9 mouse cellular contexts compared by ENCODE assay signal in genomic region chr4:106855771-106856170, GRCm38 (mm10). TPM values are rescaled to one million over a fixed set of nuclear protein-coding genes. Genes with fewer than 3 reads are reported as not detected.
DNase-seq lines count a peak whose midpoint lies in the region; ATAC-seq and TF ChIP-seq lines count a peak whose summit lies in the region.
"Had no signal": no experiment of that assay in that cellular context is flagged by ENCODE, and none has a peak within 500 bp of the region (broad histone marks: within the 10 kb centered on the region; RNA-seq: fewer than 3 reads in every experiment).

No protein-coding gene starts in this region.

- no peak overlapping the region for H3K4me3 ChIP-seq in heart, embryonic 11.5 days (ENCODE audit: low read depth, low read length)
- H3K4me3 ChIP-seq in stomach, embryonic 15.5 days (replicated peaks): no peak overlapping the region
- no peak overlapping the region for H3K4me3 ChIP-seq in stomach, postnatal 0 days (ENCODE audit: low read depth, low read length)
- no peak overlapping the region for H3K4me3 ChIP-seq in limb, embryonic 11.5 days (ENCODE audit: low read depth, low read length)

- no peak overlapping the region for H3K9ac ChIP-seq in heart, embryonic 11.5 days (ENCODE audit: low read depth, low read length)
- H3K9ac ChIP-seq in stomach, embryonic 15.5 days: no peak overlapping the region
- H3K9ac ChIP-seq in stomach, postnatal 0 days (ENCODE audit: low read length): no peak overlapping the region
- peak overlapping the region; percentile 23; the same call in 1 of the 2 replicates for H3K9ac ChIP-seq in limb, embryonic 11.5 days (ENCODE audit: low read length)

- no peak for TF ChIP-seq EP300 in stomach, postnatal 0 days (optimal IDR thresholded peaks at IDR 0.05)

- peaks cover 29% of the 10 kb centered on the region for H3K4me1 ChIP-seq in heart, embryonic 11.5 days (ENCODE audit: control insufficient read depth, insufficient read depth, low read length)
- H3K4me1 ChIP-seq in stomach, embryonic 15.5 days: peaks cover 30% of the 10 kb centered on the region
- no peaks in the 10 kb centered on the region; the same call in 1 of the 2 replicates for H3K4me1 ChIP-seq in stomach, postnatal 0 days (replicated peaks; ENCODE audit: control insufficient read depth, insufficient read depth)
- H3K4me1 ChIP-seq in limb, embryonic 11.5 days (ENCODE audit: control insufficient read depth, insufficient read depth, low read length): peaks cover 39% of the 10 kb centered on the region

- TF ChIP-seq CTCF in stomach, postnatal 0 days (IDR thresholded peaks at IDR 0.05; ENCODE audit: low read depth): no peak

- ATAC-seq in heart, embryonic 11.5 days (replicated peaks; ENCODE audit: insufficient number of reproducible peaks, low FRiP score, low TSS enrichment): no peak
- ATAC-seq in stomach, embryonic 15.5 days (ENCODE audit: insufficient read depth, low FRiP score, low read depth): no peak
- ATAC-seq in stomach, postnatal 0 days (ENCODE audit: low FRiP score, low TSS enrichment): no peak
- ATAC-seq in limb, embryonic 11.5 days (ENCODE audit: insufficient number of reproducible peaks, low FRiP score, low TSS enrichment, low read depth): no peak
- no peak for ATAC-seq in cerebellum, adult (ENCODE audit: insufficient number of reproducible peaks, low FRiP score, low TSS enrichment)

- peak overlapping the region; percentile 1 for H3K4me2 ChIP-seq in heart, embryonic 11.5 days
- H3K4me2 ChIP-seq in stomach, embryonic 15.5 days: peak overlapping the region; percentile 16; the same call in 1 of the 2 replicates
- no peak overlapping the region for H3K4me2 ChIP-seq in stomach, postnatal 0 days (replicated peaks; ENCODE audit: low read depth)
- H3K4me2 ChIP-seq in limb, embryonic 11.5 days (ENCODE audit: low read depth, severe bottlenecking): peak overlapping the region; percentile 33; the same call in 1 of the 2 replicates

- no peaks in the 10 kb centered on the region for H3K36me3 ChIP-seq in heart, embryonic 11.5 days (ENCODE audit: control insufficient read depth, insufficient read depth, low read length)
- no peaks in the 10 kb centered on the region for H3K36me3 ChIP-seq in stomach, embryonic 15.5 days
- no peaks in the 10 kb centered on the region for H3K36me3 ChIP-seq in stomach, postnatal 0 days (ENCODE audit: control insufficient read depth, insufficient read depth, low read length)
- H3K36me3 ChIP-seq in limb, embryonic 11.5 days (ENCODE audit: control insufficient read depth, insufficient read depth, low read length): no peaks in the 10 kb centered on the region

- no peaks in the 10 kb centered on the region for H3K9me3 ChIP-seq in heart, embryonic 11.5 days (replicated peaks; ENCODE audit: control insufficient read depth, low read length)
- no peaks in the 10 kb centered on the region for H3K9me3 ChIP-seq in stomach, embryonic 15.5 days
- H3K9me3 ChIP-seq in stomach, postnatal 0 days (ENCODE audit: control insufficient read depth, low read length): no peaks in the 10 kb centered on the region
- H3K9me3 ChIP-seq in limb, embryonic 11.5 days (ENCODE audit: control insufficient read depth, low read length): no peaks in the 10 kb centered on the region

- peaks cover 5% of the 10 kb centered on the region for H3K27me3 ChIP-seq in heart, embryonic 11.5 days (ENCODE audit: control insufficient read depth, insufficient read depth, low read length)
- H3K27me3 ChIP-seq in stomach, embryonic 15.5 days (replicated peaks): no peaks in the 10 kb centered on the region
- H3K27me3 ChIP-seq in stomach, postnatal 0 days (ENCODE audit: control insufficient read depth, insufficient read depth, low read length): no peaks in the 10 kb centered on the region
- no peaks in the 10 kb centered on the region for H3K27me3 ChIP-seq in limb, embryonic 11.5 days (ENCODE audit: control insufficient read depth, insufficient read depth, low read length)

- intact Hi-C loops in heart, postnatal 14 days (cut with DNase I): no loop called here

- no peak overlapping the region for H3K27ac ChIP-seq in heart, embryonic 11.5 days (ENCODE audit: low read depth, low read length)
- no peak overlapping the region for H3K27ac ChIP-seq in stomach, embryonic 15.5 days
- H3K27ac ChIP-seq in stomach, postnatal 0 days (replicated peaks): no peak overlapping the region
- peak overlapping the region; percentile 58; the same call in 1 of the 2 replicates for H3K27ac ChIP-seq in limb, embryonic 11.5 days (replicated peaks; ENCODE audit: low read depth, low read length)

- 11% methylated on average over 19 of the region's 19 CpGs for WGBS in heart, embryonic 11.5 days (ENCODE audit: insufficient replicate concordance)
- 16% methylated on average over 19 of the region's 19 CpGs for WGBS in stomach, embryonic 15.5 days
- WGBS in stomach, postnatal 0 days: 19% methylated on average over 19 of the region's 19 CpGs
- WGBS in limb, embryonic 11.5 days: 11% methylated on average over 19 of the region's 19 CpGs

- DNase-seq in heart, postnatal 14 days: no peak
- DNase-seq in stomach, postnatal 0 days (ENCODE audit: low spot score): no peak
- peak; percentile 58 for DNase-seq in limb, embryonic 11.5 days (ENCODE audit: low spot score)
- DNase-seq in urinary bladder, postnatal 36 days (ENCODE audit: low spot score in 2 of 2): no peak
- no peak for DNase-seq in right cerebral cortex, adult 2 months (ENCODE audit: low spot score in 2 of 2)
- DNase-seq: kidney, postnatal 4 days had no signal

RNA-seq across cellular contexts. Expression of gene Acot11, which starts 51.0 kb away (rescaled TPM):
- polyA plus RNA-seq in heart, embryonic 11.5 days (2014; fragmentation: Nextera tagmentation; extraction: Ambion mirVana): 3.0 and 4.3 TPM in 2 replicates
- total RNA-seq in heart, postnatal 14 days (2021): 10 to 100 TPM; 27.8 to 30.3 TPM
- polyA plus RNA-seq in stomach, embryonic 15.5 days (2015; fragmentation: Nextera tagmentation; extraction: Ambion mirVana): 6.2 and 6.9 TPM in 2 replicates
- 2.8 and 3.1 TPM in 2 replicates for polyA plus RNA-seq in stomach, postnatal 0 days (2015; fragmentation: Nextera tagmentation; extraction: Ambion mirVana)
- 6.5 and 10.1 TPM in 2 replicates for polyA plus RNA-seq in limb, embryonic 11.5 days (2014; fragmentation: Nextera tagmentation; extraction: Ambion mirVana)

RNA-seq across cellular contexts. Expression of gene Ssbp3, which starts 54.7 kb away (rescaled TPM):
- 54.2 and 63.4 TPM in 2 replicates for polyA plus RNA-seq in heart, embryonic 11.5 days (2014; fragmentation: Nextera tagmentation; extraction: Ambion mirVana)
- 10 to 100 TPM; 42.5 to 46.9 TPM for total RNA-seq in heart, postnatal 14 days (2021)
- polyA plus RNA-seq in stomach, embryonic 15.5 days (2015; fragmentation: Nextera tagmentation; extraction: Ambion mirVana): 92.4 and 98.5 TPM in 2 replicates
- 39.3 and 50.0 TPM in 2 replicates for polyA plus RNA-seq in stomach, postnatal 0 days (2015; fragmentation: Nextera tagmentation; extraction: Ambion mirVana)
- polyA plus RNA-seq in limb, embryonic 11.5 days (2014; fragmentation: Nextera tagmentation; extraction: Ambion mirVana): 179 and 186 TPM in 2 replicates
